Mouse (Mus musculus) MEL (cell line): ENCODE measurements around the gene Slc51b.

Experiments used
- CHD2 ChIP-seq: IDR thresholded peaks from 2 replicates; pipeline ENCODE4 v1.6.1; 2011; ENCODE audit warnings: low read length, improper control_type of control experiment
- CTCF ChIP-seq, 3 experiments: IDR thresholded peaks in 2 of 3; conservative IDR thresholded peaks in 1 of 3; 2 replicates each; pipeline ENCODE4 v1.5.1; 2011 to 2012; ENCODE audit warnings: low read length in 3 of 3, low read depth in 2 of 3, mild to moderate bottlenecking in 2 of 3, improper control_type of control experiment in 1 of 3, inconsistent platforms in 1 of 3, mixed read lengths in 1 of 3, moderate library complexity in 1 of 3; ENCODE audit not compliant: control insufficient read depth in 1 of 3, insufficient read depth in 1 of 3, poor library complexity in 1 of 3, severe bottlenecking in 1 of 3
- TAL1 ChIP-seq: IDR thresholded peaks from 2 replicates; pipeline ENCODE4 v1.6.1; 2012; ENCODE audit warnings: mild to moderate bottlenecking, inconsistent platforms, low read length, moderate library complexity, mixed read lengths
- ZNF384 ChIP-seq: IDR thresholded peaks from 2 replicates; pipeline ENCODE4 v1.6.1; 2012; ENCODE audit warnings: low read depth, mild to moderate bottlenecking, inconsistent platforms, low read length, improper control_type of control experiment

GRCm38 (mm10) chr9:65398279-65398678 lies 24.5 kb downstream of the Slc51b start, which contains the start of gene Rasl12:
- TF ChIP-seq CHD2 (no peak), ZNF384 (no peak), CTCF (IDR thresholded peaks at IDR 0.05 in 2 of 3, conservative IDR thresholded peaks at IDR 0.05 in 1 of 3; ENCODE audit: control insufficient read depth in 1 of 3, insufficient read depth in 1 of 3, low read depth in 2 of 3, low read length in 3 of 3, poor library complexity in 1 of 3, severe bottlenecking in 1 of 3) (no peak), TAL1 (no peak)
